Mouse (Mus musculus): ENCODE results near the gene Plekhg6. TPM values are rescaled to one million over a fixed set of nuclear protein-coding genes. Genes with fewer than 3 reads are reported as not detected.
A peak's percentile ranks its signal among the peaks of the same experiment; 100 is the strongest.

Plekhg6 gene
- polyA plus RNA-seq, 1 experiment from 2014 or later, result 0.49 TPM

- H3K27me3 ChIP-seq, result no peaks in the 10 kb centered on the region
- ChIA-PET POLR2A (interaction anchor here (2.0 kb wide), 1 partner anchor 9 kb away, joined by 8 read pairs; no protein-coding TSS in a partner anchor), CTCF (interaction anchor here (1.5 to 1.9 kb wide), 2 partner anchors 10 to 80 kb away, joined by 4 to 6 read pairs; no protein-coding TSS in a partner anchor)
- in situ Hi-C loops (cut with MboI; ENCODE audit: low pct_unique_long_range_greater_than_20kb), result loop anchor here (5.0 to 10.0 kb wide), 2 partner anchors 73 to 220 kb away; partner anchors contain the start of gene Nop2
- DNase-seq (ENCODE audit: low read depth, low spot score), result no peak
- peak; percentile 7 for ATAC-seq
- TF ChIP-seq CTCF (IDR thresholded peaks at IDR 0.05), result no peak
These were observed 25.3 kb downstream of the Plekhg6 start for GRCm38 (mm10) chr6:125355197-125355741.

- ChIA-PET CTCF (interaction anchor here (1.5 to 1.9 kb wide), 2 partner anchors 11 to 79 kb away, joined by 4 to 6 read pairs; no protein-coding TSS in a partner anchor), POLR2A (interaction anchor here (2.0 kb wide), 1 partner anchor 10 kb away, joined by 8 read pairs; no protein-coding TSS in a partner anchor)
- DNase-seq (ENCODE audit: low read depth, low spot score) (peak; percentile 68), ATAC-seq (peak; percentile 81)
- TF ChIP-seq CTCF (IDR thresholded peaks at IDR 0.05), result no peak
- in situ Hi-C loops (cut with MboI; ENCODE audit: low pct_unique_long_range_greater_than_20kb), result loop anchor here (5.0 to 10.0 kb wide), 2 partner anchors 72 to 220 kb away; partner anchors contain the start of gene Nop2
- H3K27me3 ChIP-seq, result no peaks in the 10 kb centered on the region
These were observed 26.0 kb downstream of the Plekhg6 start for GRCm38 (mm10) chr6:125354352-125355151.

- in situ Hi-C loops (cut with MboI; ENCODE audit: low pct_unique_long_range_greater_than_20kb), result loop anchor here (10.0 kb wide), 1 partner anchor 219 kb away; the partner anchor contains the start of gene Nop2
- ATAC-seq (no peak), DNase-seq (ENCODE audit: low read depth, low spot score) (no peak)
- H3K27me3 ChIP-seq, result no peaks in the 10 kb centered on the region
- ChIA-PET CTCF (interaction anchor here (1.5 to 1.9 kb wide), 2 partner anchors 12 to 78 kb away, joined by 4 to 6 read pairs; no protein-coding TSS in a partner anchor), POLR2A (interaction anchor here (0.5 to 2.0 kb wide), 2 partner anchors 11 to 69 kb away, joined by 3 to 8 read pairs; no protein-coding TSS in a partner anchor)
- TF ChIP-seq CTCF (IDR thresholded peaks at IDR 0.05), result no peak
These were observed 26.9 kb downstream of the Plekhg6 start for GRCm38 (mm10) chr6:125353655-125354054.

GRCm38 (mm10) chr6:125353221-125353620 lies 27.4 kb downstream of the Plekhg6 start:
- ChIA-PET POLR2A (interaction anchor here (0.5 to 0.8 kb wide), 2 partner anchors 10 to 68 kb away, joined by 3 to 4 read pairs; no protein-coding TSS in a partner anchor), CTCF (interaction anchor here (0.9 to 1.9 kb wide), 2 partner anchors 60 to 78 kb away, joined by 3 to 6 read pairs; no protein-coding TSS in a partner anchor)
- in situ Hi-C loops (cut with MboI; ENCODE audit: low pct_unique_long_range_greater_than_20kb), result loop anchor here (10.0 kb wide), 1 partner anchor 218 kb away; the partner anchor contains the start of gene Nop2
- no peaks in the 10 kb centered on the region for H3K27me3 ChIP-seq
- DNase-seq (ENCODE audit: low read depth, low spot score) (no peak), ATAC-seq (no peak)
- TF ChIP-seq CTCF (IDR thresholded peaks at IDR 0.05), result no peak

GRCm38 (mm10) chr6:125352811-125353210 lies 27.8 kb downstream of the Plekhg6 start:
- CTCF ChIA-PET, result interaction anchor here (0.9 kb wide), 1 partner anchor 61 kb away, joined by 3 read pairs; no protein-coding TSS in a partner anchor
- ATAC-seq (no peak), DNase-seq (ENCODE audit: low read depth, low spot score) (no peak)
- in situ Hi-C loops (cut with MboI; ENCODE audit: low pct_unique_long_range_greater_than_20kb), result loop anchor here (10.0 kb wide), 1 partner anchor 218 kb away; the partner anchor contains the start of gene Nop2
- POLR2A ChIA-PET, result interaction anchor here (0.8 kb wide), 1 partner anchor 11 kb away, joined by 4 read pairs; no protein-coding TSS in a partner anchor
- TF ChIP-seq CTCF (IDR thresholded peaks at IDR 0.05), result no peak
- no peaks in the 10 kb centered on the region for H3K27me3 ChIP-seq

- TF ChIP-seq CTCF (IDR thresholded peaks at IDR 0.05), result no peak
- in situ Hi-C loops (cut with MboI; ENCODE audit: low pct_unique_long_range_greater_than_20kb), result loop anchor here (10.0 kb wide), 1 partner anchor 217 kb away; the partner anchor contains the start of gene Nop2
- POLR2A ChIA-PET, result no interaction called here
- DNase-seq (ENCODE audit: low read depth, low spot score), result no peak
- no peak for ATAC-seq
- no peaks in the 10 kb centered on the region for H3K27me3 ChIP-seq
- CTCF ChIA-PET, result interaction anchor here (0.9 kb wide), 1 partner anchor 10 kb away, joined by 3 read pairs; no protein-coding TSS in a partner anchor
These were observed 28.6 kb downstream of the Plekhg6 start for GRCm38 (mm10) chr6:125352046-125352384.

GRCm38 (mm10) chr6:125351368-125352045 lies 29.1 kb downstream of the Plekhg6 start:
- ATAC-seq (no peak), DNase-seq (ENCODE audit: low read depth, low spot score) (no peak)
- ChIA-PET POLR2A (no interaction called here), CTCF (interaction anchor here (0.9 to 1.6 kb wide), 2 partner anchors 9 to 74 kb away, joined by 3 read pairs; no protein-coding TSS in a partner anchor)
- no peak for TF ChIP-seq CTCF (IDR thresholded peaks at IDR 0.05)
- H3K27me3 ChIP-seq, result no peaks in the 10 kb centered on the region
- in situ Hi-C loops (cut with MboI; ENCODE audit: low pct_unique_long_range_greater_than_20kb), result loop anchor here (10.0 kb wide), 1 partner anchor 217 kb away; the partner anchor contains the start of gene Nop2

GRCm38 (mm10) chr6:125350995-125351324 lies 29.6 kb downstream of the Plekhg6 start:
- no peak for TF ChIP-seq CTCF (IDR thresholded peaks at IDR 0.05)
- DNase-seq (ENCODE audit: low read depth, low spot score), result no peak
- ATAC-seq, result no peak
- CTCF ChIA-PET, result interaction anchor here (1.6 kb wide), 1 partner anchor 74 kb away, joined by 3 read pairs; no protein-coding TSS in a partner anchor
- in situ Hi-C loops (cut with MboI; ENCODE audit: low pct_unique_long_range_greater_than_20kb), result loop anchor here (10.0 kb wide), 1 partner anchor 216 kb away; the partner anchor contains the start of gene Nop2
- H3K27me3 ChIP-seq, result no peaks in the 10 kb centered on the region
- POLR2A ChIA-PET, result no interaction called here

- POLR2A ChIA-PET, result interaction anchor here (0.6 to 2.1 kb wide), 5 partner anchors 14 to 218 kb away, joined by 3 to 15 read pairs (median 6); partner anchors contain the start of gene Ltbr
- no peak for ATAC-seq
- CTCF ChIA-PET, result interaction anchor here (0.7 to 1.6 kb wide), 3 partner anchors 22 to 75 kb away, joined by 3 read pairs; no protein-coding TSS in a partner anchor
- in situ Hi-C loops (cut with MboI; ENCODE audit: low pct_unique_long_range_greater_than_20kb), result loop anchor here (10.0 kb wide), 1 partner anchor 216 kb away; the partner anchor contains the start of gene Nop2
- H3K27me3 ChIP-seq, result no peaks in the 10 kb centered on the region
- no peak for DNase-seq (ENCODE audit: low read depth, low spot score)
- TF ChIP-seq CTCF (IDR thresholded peaks at IDR 0.05), result no peak
These were observed 30.2 kb downstream of the Plekhg6 start for GRCm38 (mm10) chr6:125350231-125350994.

All from Patski (cell line).